Mouse (Mus musculus) olfactory bulb, adult 2 months (tissue): Measurements from ENCODE around the gene Sash1.

Source experiments
- CTCF ChIP-seq: fragments of 200-500 bp; IDR thresholded peaks from 2 replicates; pipeline ENCODE4 v1.5.1; 2012; ENCODE audit warnings: low read depth, mild to moderate bottlenecking, low read length, moderate library complexity; ENCODE audit not compliant: insufficient read depth
- POLR2A ChIP-seq: fragments of 200-500 bp; IDR thresholded peaks from 2 replicates; pipeline ENCODE4 v1.6.1; 2012; ENCODE audit warnings: mild to moderate bottlenecking, low read depth, low read length, moderate library complexity; ENCODE audit not compliant: insufficient read depth

DNA sequence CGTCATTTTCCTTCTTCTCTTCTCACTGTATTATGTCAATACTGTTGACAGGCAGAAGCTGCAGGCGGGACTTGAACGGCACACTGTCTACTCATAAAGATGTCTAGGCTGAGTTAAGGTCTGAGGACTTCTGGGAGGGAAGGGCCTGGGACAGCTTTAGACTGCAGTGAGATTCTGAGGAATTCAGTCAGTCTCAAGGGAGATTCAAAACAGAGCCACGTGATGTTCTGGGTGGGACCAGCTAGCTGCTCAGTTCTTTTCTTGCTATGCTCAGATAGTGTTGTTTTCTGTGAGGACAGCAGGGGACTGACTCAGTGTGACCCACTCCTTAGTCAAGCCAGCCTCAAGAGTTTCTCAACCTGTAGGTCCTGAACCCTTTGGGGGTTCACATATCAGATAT, 49.7 kb upstream of the Sash1 start:
- no peak for TF ChIP-seq CTCF
- no peak for TF ChIP-seq POLR2A
